Mouse (Mus musculus): ENCODE results near the gene Nck1.

DNA sequence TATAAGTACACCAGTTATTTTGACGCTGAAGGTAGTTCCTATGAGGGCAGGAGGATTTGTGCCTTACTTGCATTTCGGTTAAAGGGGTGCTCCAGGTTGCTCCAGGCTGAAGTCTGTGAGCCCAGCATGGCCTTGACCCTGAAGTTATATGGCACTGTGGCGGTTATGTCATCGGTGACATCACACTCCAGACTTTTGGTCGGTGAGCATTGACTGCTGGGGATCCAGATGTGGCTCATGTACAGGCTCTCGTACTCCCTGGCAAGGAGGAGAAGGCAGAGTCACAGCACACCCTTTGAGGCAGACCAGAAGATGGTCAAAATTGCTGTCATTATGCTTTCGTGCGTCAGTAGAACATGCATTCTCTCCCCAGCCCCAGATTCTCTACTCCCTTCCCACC is 73.0 kb downstream of the Nck1 start:
- TF ChIP-seq GATA1 (IDR thresholded peaks at IDR 0.05; ENCODE audit: borderline replicate concordance, low read length) (no peak), FLI1 (IDR thresholded peaks at IDR 0.05; ENCODE audit: low read length) (no peak)
